Mouse (Mus musculus) liver, embryonic 14.5 days (tissue): ENCODE measurements around the gene Fbxo41. TPM values are rescaled to one million over a fixed set of nuclear protein-coding genes. Genes with fewer than 3 reads are reported as not detected.

ENCODE experiments used
- ATAC-seq: fragments of 200-750 bp; cut with Nextera tagmentation; 2 replicates; pipeline ENCODE4 v1.8.0; 2017; ENCODE audit warnings: moderate number of reproducible peaks, mild to moderate bottlenecking, moderate library complexity; ENCODE audit not compliant: insufficient read depth
- DNase-seq, 3 experiments: peaks; one replicate each; pipeline ENCODE4 v3.0.0-alpha.2; 2012 to 2013; ENCODE audit warnings: low read depth in 3 of 3, low spot score in 3 of 3
- H3K27ac ChIP-seq: fragments of 300-500 bp; sonication (generic); 2 replicates; pipeline ENCODE4 v1.5.1; 2014; ENCODE audit warnings: moderate library complexity, mild to moderate bottlenecking, control low read depth, inconsistent platforms
- H3K27me3 ChIP-seq: fragments of 300-500 bp; sonication (generic); 2 replicates; pipeline ENCODE4 v1.6.1; 2014; ENCODE audit warnings: mild to moderate bottlenecking, low read length, moderate library complexity; ENCODE audit not compliant: control insufficient read depth, insufficient read depth
- H3K36me3 ChIP-seq: fragments of 300-500 bp; sonication (generic); replicated peaks from 2 replicates; pipeline ENCODE4 v1.6.1; 2014; ENCODE audit warnings: low read depth; ENCODE audit not compliant: control insufficient read depth, insufficient read depth
- H3K4me1 ChIP-seq, 2 experiments: fragments of 200-500 bp in 1 of 2; fragments of 300-500 bp in 1 of 2; sonication (generic) in 1 of 2; replicated peaks; 2 replicates each; pipeline ENCODE4 v1.6.1; 2012 to 2014; ENCODE audit warnings: antibody characterized with exemption in 1 of 2, inconsistent platforms in 1 of 2, low read length in 1 of 2; ENCODE audit not compliant: control insufficient read depth in 2 of 2, insufficient read depth in 2 of 2
- H3K4me2 ChIP-seq: fragments of 300-500 bp; sonication (generic); 2 replicates; pipeline ENCODE4 v1.6.1; 2014; ENCODE audit warnings: low read depth, mild to moderate bottlenecking, control low read depth, moderate library complexity
- H3K4me3 ChIP-seq, 2 experiments: fragments of 200-500 bp in 1 of 2; fragments of 300-500 bp in 1 of 2; sonication (generic) in 1 of 2; 2 replicates each; pipeline ENCODE4 v1.5.1; 2012 to 2014; ENCODE audit warnings: low read depth in 2 of 2, low read length in 2 of 2, mild to moderate bottlenecking in 2 of 2, control low read depth in 1 of 2, inconsistent platforms in 1 of 2, moderate library complexity in 1 of 2; ENCODE audit not compliant: insufficient read depth in 1 of 2
- H3K9ac ChIP-seq: fragments of 300-500 bp; sonication (generic); replicated peaks from 2 replicates; pipeline ENCODE4 v1.6.1; 2014; ENCODE audit warnings: mild to moderate bottlenecking, control low read depth, moderate library complexity
- H3K9me3 ChIP-seq: fragments of 300-500 bp; sonication (generic); 2 replicates; pipeline ENCODE4 v1.6.1; 2016; ENCODE audit warnings: low read length, mixed read lengths; ENCODE audit not compliant: control insufficient read depth
- CTCF ChIP-seq: IDR thresholded peaks from 2 replicates; pipeline ENCODE4 v1.5.1; 2016; ENCODE audit warnings: antibody characterized with exemption, low read depth, control low read depth
- EP300 ChIP-seq: IDR thresholded peaks from 2 replicates; pipeline ENCODE4 v1.6.1; 2016; ENCODE audit warnings: antibody characterized with exemption, low read depth
- whole genome bisulfite sequencing: fragments of 180-500 bp; shearing (Covaris S2); extraction: QIAGEN DNeasy Blood & Tissue Kit; methylation state at CpG from one replicate; pipeline ENCODE4 v1.1.7; 2014; ENCODE audit not compliant: insufficient replicate concordance; 5-methylcytosine and 5-hydroxymethylcytosine counted together
- polyA plus RNA-seq, 2 experiments: library from polyadenylated mRNA; depleted of rRNA in 1 of 2; stranded (reverse) in 1 of 2; unstranded in 1 of 2; fragments of >200 nt; fragmentation: Nextera tagmentation in 1 of 2; extraction: Ambion mirVana in 1 of 2; gene quantifications; 2 replicates each; pipeline versions ENCODE4 v1.2.1 to v1.2.3; 2012 to 2014

Fbxo41 gene
- polyA plus RNA-seq, 2 experiments: not detected

DNA sequence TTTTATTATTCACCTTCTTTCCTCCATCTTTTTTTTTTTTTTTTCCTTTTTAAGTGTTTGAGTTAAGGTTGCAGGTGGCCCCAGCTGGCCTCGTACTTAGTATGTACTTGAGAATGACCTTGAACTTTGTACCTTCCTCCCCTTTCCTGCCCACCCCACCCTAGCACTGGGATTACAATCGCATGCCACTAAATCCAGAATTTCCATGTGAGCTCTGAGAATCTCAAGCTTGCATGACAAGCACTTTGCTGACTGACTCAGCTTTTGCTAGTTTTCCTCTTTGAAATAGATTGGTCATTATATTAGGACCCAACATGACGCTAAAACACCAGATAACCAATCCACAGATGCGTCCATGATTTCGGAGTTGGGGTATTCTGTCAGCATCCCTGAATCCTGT, 19.2 kb upstream of the Fbxo41 start:
- no peak overlapping the region for H3K9ac ChIP-seq
- no peak overlapping the region for H3K4me3 ChIP-seq
- no peak overlapping the region for H3K4me2 ChIP-seq
- no peaks in the 10 kb centered on the region for H3K9me3 ChIP-seq
- no peaks in the 10 kb centered on the region for H3K4me1 ChIP-seq
- DNase-seq: no peak
- 65% methylated on average over 5 of the region's 5 CpGs for WGBS
- TF ChIP-seq CTCF (no peak), EP300 (no peak)
- no peak for ATAC-seq
- H3K36me3 ChIP-seq: no peaks in the 10 kb centered on the region
- H3K27me3 ChIP-seq: no peaks in the 10 kb centered on the region
- H3K27ac ChIP-seq: no peak overlapping the region

DNA sequence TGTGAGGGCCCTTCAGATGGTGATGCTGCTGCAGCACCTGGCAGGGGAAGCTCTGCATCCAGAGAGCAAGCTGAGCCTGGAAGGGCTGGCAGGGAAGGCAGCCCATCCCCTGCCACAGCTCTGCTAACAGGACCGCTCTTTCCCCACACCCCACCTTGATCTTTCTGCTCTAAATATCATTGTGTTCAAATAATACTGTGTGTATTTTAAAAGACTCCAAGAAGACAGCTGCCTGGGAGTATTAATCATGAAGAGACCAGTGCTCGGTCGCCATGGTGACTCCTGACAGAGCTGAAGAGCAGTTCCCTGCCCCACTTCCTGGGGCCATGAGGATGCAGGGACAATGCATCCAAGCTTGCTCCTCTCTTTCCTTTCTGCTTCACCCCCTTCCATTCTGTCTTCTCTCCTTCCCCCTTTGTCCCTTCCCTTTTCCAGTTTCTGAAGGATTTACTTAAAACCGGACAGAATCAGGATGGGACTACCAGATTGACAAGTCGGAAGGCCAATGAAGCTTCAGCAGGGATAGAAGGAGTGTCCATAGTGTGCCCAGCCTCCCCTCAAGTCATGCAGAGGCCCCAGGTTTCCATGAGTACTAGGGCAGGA, 15.4 kb upstream of the Fbxo41 start:
- H3K4me3 ChIP-seq: no peak overlapping the region
- H3K4me1 ChIP-seq: no peaks in the 10 kb centered on the region
- no peaks in the 10 kb centered on the region for H3K9me3 ChIP-seq
- H3K4me2 ChIP-seq: no peak overlapping the region
- no peaks in the 10 kb centered on the region for H3K36me3 ChIP-seq
- H3K27me3 ChIP-seq: peaks cover 18% of the 10 kb centered on the region
- no peak overlapping the region for H3K27ac ChIP-seq
- WGBS: 37% methylated on average over 5 of the region's 5 CpGs
- ATAC-seq: no peak
- H3K9ac ChIP-seq: no peak overlapping the region
- TF ChIP-seq EP300 (no peak), CTCF (no peak)
- no peak for DNase-seq

DNA sequence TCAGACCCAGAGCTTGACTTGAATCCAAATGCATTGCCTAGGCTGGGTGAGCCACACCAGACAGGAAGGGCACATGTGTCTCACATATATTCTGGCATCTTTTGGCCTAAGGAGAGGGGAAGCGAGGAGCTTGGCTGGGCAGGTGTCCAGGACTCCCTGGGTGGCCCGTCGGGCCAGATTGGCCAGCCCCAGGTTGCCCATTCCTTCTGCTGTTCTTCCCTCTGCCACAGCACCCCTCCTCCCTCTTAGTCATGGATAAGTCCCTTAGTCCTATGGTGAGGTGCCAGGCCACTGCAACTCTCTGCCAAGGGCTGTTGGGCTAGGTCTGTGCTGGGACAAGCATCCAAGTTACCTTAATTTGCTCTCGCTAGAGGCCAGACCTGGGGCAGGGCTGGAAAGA, 13.1 kb upstream of the Fbxo41 start:
- H3K9me3 ChIP-seq: no peaks in the 10 kb centered on the region
- H3K4me1 ChIP-seq: no peaks in the 10 kb centered on the region
- no peak for ATAC-seq
- H3K36me3 ChIP-seq: no peaks in the 10 kb centered on the region
- DNase-seq: no peak
- H3K4me2 ChIP-seq: no peak overlapping the region
- no peak overlapping the region for H3K9ac ChIP-seq
- peaks cover 41% of the 10 kb centered on the region for H3K27me3 ChIP-seq
- TF ChIP-seq CTCF (no peak), EP300 (no peak)
- no peak overlapping the region for H3K27ac ChIP-seq
- WGBS: 66% methylated on average over 4 of the region's 4 CpGs
- H3K4me3 ChIP-seq: no peak overlapping the region

DNA sequence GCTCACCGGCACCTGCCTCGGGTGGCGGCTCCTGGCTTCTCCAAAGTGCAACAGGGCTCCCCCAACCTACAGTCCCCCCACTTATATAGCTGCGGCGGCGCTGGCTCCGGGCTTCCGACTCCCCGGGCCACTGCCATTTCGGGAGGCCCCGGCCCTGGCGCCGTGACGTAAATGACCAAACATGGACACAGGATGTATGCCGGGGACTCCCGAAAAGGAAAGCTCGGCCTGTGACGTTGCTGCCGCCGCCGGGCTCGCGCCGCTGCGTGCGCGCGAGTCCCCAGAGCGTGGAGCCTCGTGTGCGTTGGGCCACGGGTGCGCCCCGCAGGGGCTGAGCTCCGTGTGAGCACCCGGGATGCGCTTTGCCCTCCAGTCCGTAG, 10.7 kb upstream of the Fbxo41 start, which contains the start of gene Egr4:
Gene Egr4 (minus strand): TSS at position 59 of the 380 bp plus-strand sequence.
- under 1% methylated on average over 38 of the region's 38 CpGs for WGBS
- Histone ChIP-seq H3K4me1 (no peaks in the 10 kb centered on the region), H3K9me3 (no peaks in the 10 kb centered on the region), H3K4me2 (peak within 1 kb of the TSS; percentile 40), H3K27ac (no peak within 1 kb of the TSS), H3K36me3 (no peaks in the 10 kb centered on the region), H3K9ac (no peak within 1 kb of the TSS), H3K27me3 (peaks cover 53% of the 10 kb centered on the region), H3K4me3 (peak within 1 kb of the TSS; percentile 9 to 33; a peak in 2 of 4 replicates)
- ATAC-seq: no peak
- TF ChIP-seq EP300: no peak
- TF ChIP-seq CTCF: no peak
- DNase-seq: no peak

DNA sequence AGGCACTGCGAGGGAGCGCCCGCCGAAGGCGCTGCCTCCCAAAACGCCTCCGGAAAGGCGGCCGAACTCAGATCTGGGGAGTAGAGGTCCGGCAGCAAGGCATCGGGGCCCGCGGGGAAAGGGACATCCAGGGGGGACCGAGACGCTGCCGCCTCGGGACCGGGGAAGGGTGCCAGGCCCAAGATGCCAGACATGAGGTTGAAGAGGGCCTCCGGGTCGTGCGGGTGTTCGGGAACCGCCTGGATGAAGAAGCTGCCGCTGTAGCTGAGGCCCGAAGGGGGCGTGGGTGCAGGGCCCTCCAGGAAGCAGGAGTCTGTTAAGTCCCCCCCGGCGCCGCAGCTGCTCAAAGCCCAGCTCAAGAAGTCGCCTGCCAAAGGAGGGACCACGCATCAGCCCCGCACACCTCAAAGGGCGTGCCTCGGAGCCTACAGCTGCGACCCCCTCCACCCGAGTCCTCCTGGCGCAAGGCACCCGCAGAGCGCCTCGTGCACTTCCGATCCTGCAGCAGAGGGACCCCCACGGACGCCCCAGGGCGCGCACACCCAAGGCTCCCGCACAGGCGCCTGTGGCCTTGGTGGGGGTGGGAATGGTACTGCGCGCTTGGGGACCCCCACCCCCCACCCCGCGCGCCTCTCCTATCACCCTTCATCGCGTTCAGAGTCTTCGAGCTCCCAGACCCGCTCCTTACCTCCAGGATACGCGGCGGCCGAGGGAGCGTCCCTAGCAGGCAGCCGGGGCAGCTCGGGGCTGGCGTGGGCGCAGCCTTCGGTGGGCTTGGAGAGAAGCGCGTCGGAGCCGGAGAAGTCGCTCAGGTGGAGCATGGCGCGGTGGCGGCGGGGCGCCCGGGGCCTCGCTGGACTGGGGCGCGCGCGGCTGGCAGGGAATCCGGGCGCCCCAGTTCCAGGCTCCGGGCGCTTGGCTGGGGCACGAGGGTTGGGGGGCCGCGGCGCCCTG, 10.1 kb upstream of the Fbxo41 start:
- Histone ChIP-seq H3K9me3 (no peaks in the 10 kb centered on the region), H3K4me3 (peak overlapping the region in 1 of 2 experiments; percentile 33; a peak in 2 of 4 replicates), H3K36me3 (no peaks in the 10 kb centered on the region), H3K27me3 (peaks cover 53% of the 10 kb centered on the region), H3K27ac (no peak overlapping the region), H3K4me2 (peak overlapping the region; percentile 40), H3K4me1 (no peaks in the 10 kb centered on the region), H3K9ac (no peak overlapping the region)
- ATAC-seq (no peak), DNase-seq (no peak)
- WGBS: 2% methylated on average over 89 of the region's 90 CpGs
- TF ChIP-seq EP300 (no peak), CTCF (no peak)
